Mouse (Mus musculus): ENCODE data around the gene Ttc21a. TPM values are rescaled to one million over a fixed set of nuclear protein-coding genes. Genes with fewer than 3 reads are reported as not detected.

The Ttc21a gene
- polyA plus RNA-seq, 1 experiment from 2014 or later = 1.8 TPM

DNA sequence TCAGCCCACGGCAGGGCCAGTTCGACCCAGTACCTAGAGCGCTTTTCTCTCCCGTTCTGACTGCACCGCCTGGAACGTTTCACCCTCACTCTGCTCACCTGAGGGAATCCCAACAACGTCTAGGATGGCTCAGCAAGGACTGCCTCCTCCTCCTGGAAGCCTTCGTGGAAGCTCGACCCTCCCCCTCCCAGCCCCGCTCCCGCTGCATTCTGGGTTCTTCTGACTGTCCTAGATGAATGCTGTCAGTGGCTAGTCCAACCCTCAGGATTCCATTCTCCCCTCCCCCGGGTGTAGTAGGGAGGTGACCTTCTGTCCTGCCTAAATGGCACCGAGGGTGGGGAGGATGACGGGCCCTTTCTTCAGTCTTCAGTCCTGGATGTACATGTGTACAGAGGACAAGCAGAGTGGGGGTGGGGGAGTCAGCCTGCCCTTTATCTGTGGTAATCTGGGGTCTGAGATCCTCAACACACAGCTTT, 47.2 kb downstream of the Ttc21a start, which contains the start of gene Csrnp1:
TSS of gene Csrnp1 (minus strand) at position 123 of the 476 bp plus-strand sequence.
- Histone ChIP-seq H3K9me3 (ENCODE audit: low read length) (no peaks in the 10 kb centered on the region), H3K27ac (ENCODE audit: low read length) (peak within 1 kb of the TSS; percentile 98), H3K4me2 (replicated peaks; ENCODE audit: low read depth, low read length) (peak within 1 kb of the TSS; percentile 80), H3K4me3 (ENCODE audit: low read depth, low read length) (peak within 1 kb of the TSS; percentile 93), H3K4me1 (ENCODE audit: insufficient read depth, low read depth, low read length) (peaks cover 8% of the 10 kb centered on the region; the same call in 1 of the 2 replicates), H3K36me3 (ENCODE audit: insufficient read depth, low read length) (no peaks in the 10 kb centered on the region), H3K9ac (replicated peaks; ENCODE audit: low read depth) (peak within 1 kb of the TSS; percentile 97), H3K27me3 (replicated peaks; ENCODE audit: insufficient read depth, low read length) (no peaks in the 10 kb centered on the region)
- DNase-seq (ENCODE audit: low spot score) (peak; percentile 79), ATAC-seq (no peak)
- 9% methylated on average over 14 of the region's 14 CpGs for WGBS
- TF ChIP-seq CTCF (IDR thresholded peaks at IDR 0.05) = no peak
- peak; percentile 51 for TF ChIP-seq EP300 (IDR thresholded peaks at IDR 0.05)

DNA sequence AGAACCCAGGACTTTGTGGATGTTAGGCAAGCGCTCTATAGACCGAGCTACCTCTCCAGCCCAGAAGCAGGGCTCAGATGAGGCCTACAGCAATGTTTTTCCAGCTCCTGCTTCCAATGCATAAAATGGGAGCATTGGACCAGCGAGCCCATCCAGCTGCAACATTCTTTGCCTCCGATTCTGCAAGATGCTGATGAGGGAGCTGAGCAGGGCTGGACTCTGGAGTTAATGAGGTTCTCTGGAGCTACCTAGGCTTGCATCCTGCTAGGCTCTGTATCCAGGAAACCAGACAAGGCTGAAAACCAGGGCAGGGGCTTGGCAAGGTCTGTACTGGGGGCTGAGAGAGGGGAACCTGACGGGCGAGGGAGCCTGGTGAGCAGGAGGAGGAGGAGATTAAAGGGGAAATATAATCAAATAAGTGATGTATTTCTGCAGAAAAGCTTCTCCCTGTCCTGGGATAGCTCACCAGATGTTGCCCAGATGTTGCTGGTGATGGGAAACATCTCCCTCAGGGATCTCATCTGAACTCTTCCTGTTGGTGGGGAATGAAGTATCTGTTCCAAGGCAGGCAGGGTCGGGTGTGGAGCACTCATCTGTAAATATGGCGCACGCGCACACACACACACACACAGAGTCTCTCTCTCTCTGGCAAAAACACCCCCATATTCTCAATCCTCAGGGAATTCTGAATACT, 48.6 kb downstream of the Ttc21a start:
- H3K27me3 ChIP-seq (replicated peaks; ENCODE audit: insufficient read depth, low read length) = no peaks in the 10 kb centered on the region
- TF ChIP-seq EP300 (IDR thresholded peaks at IDR 0.05) (no peak), CTCF (IDR thresholded peaks at IDR 0.05) (no peak)
- DNase-seq (ENCODE audit: low spot score) (no peak), ATAC-seq (no peak)
- H3K9me3 ChIP-seq (ENCODE audit: low read length) = no peaks in the 10 kb centered on the region
- H3K4me2 ChIP-seq (replicated peaks; ENCODE audit: low read depth, low read length) = no peak overlapping the region
- H3K9ac ChIP-seq (replicated peaks; ENCODE audit: low read depth) = no peak overlapping the region
- H3K27ac ChIP-seq (ENCODE audit: low read length) = no peak overlapping the region
- no peak overlapping the region for H3K4me3 ChIP-seq (ENCODE audit: low read depth, low read length)
- H3K4me1 ChIP-seq (ENCODE audit: insufficient read depth, low read depth, low read length) = peaks cover 4% of the 10 kb centered on the region; the same call in 1 of the 2 replicates
- 75% methylated on average over 10 of the region's 10 CpGs for WGBS
- H3K36me3 ChIP-seq (ENCODE audit: insufficient read depth, low read length) = no peaks in the 10 kb centered on the region

DNA sequence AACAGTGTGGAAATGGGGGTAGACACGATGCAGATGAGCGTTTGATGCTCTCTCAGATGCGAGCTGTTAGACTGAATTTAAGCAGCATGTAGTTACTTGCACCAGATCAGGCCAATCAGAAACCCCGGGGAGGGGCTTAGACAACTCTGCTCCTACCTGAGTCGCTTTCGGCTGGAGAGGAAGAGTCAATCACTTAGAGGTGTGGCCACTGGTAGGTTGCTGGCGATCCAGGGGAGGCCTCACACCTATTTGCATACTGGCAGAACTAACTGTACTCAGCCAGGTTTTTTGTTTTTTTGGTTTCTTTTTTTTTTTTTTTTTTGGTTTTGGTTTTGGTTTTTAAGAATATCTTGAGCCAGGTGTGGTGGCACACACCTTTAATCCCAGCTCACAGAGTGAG, 50.9 kb downstream of the Ttc21a start:
- peak; percentile 62 for DNase-seq (ENCODE audit: low spot score)
- TF ChIP-seq EP300 (IDR thresholded peaks at IDR 0.05) (no peak), CTCF (IDR thresholded peaks at IDR 0.05) (no peak)
- H3K4me1 ChIP-seq (ENCODE audit: insufficient read depth, low read depth, low read length) = peaks cover 4% of the 10 kb centered on the region; the same call in 1 of the 2 replicates
- no peaks in the 10 kb centered on the region for H3K36me3 ChIP-seq (ENCODE audit: insufficient read depth, low read length)
- 47% methylated on average over 7 of the region's 7 CpGs for WGBS
- H3K4me3 ChIP-seq (ENCODE audit: low read depth, low read length) = no peak overlapping the region
- no peak overlapping the region for H3K9ac ChIP-seq (replicated peaks; ENCODE audit: low read depth)
- no peaks in the 10 kb centered on the region for H3K9me3 ChIP-seq (ENCODE audit: low read length)
- H3K27me3 ChIP-seq (replicated peaks; ENCODE audit: insufficient read depth, low read length) = no peaks in the 10 kb centered on the region
- H3K4me2 ChIP-seq (replicated peaks; ENCODE audit: low read depth, low read length) = no peak overlapping the region
- no peak for ATAC-seq
- H3K27ac ChIP-seq (ENCODE audit: low read length) = no peak overlapping the region

DNA sequence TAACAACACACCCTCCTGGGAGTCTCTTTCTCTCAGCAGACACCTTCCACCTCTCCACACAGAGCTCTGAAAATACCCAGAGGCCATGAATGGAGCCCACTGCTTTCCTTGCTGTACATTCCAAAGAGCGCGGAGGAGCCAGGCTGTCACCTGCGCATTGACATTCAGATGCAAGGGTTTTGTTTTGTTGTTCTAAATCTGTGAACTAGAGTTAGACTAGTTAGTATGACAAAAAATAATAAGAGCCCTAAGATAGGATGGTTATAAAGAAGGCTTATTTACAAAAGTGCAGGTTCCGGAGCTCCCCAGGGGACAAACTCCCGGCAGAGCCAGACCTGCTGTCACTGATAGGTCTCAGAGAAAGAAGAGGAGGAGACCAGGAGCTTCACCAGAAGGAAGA, 53.9 kb downstream of the Ttc21a start:
- DNase-seq (ENCODE audit: low spot score) = no peak
- Histone ChIP-seq H3K4me1 (ENCODE audit: insufficient read depth, low read depth, low read length) (no peaks in the 10 kb centered on the region), H3K4me3 (ENCODE audit: low read depth, low read length) (no peak overlapping the region), H3K4me2 (replicated peaks; ENCODE audit: low read depth, low read length) (no peak overlapping the region), H3K9ac (replicated peaks; ENCODE audit: low read depth) (no peak overlapping the region), H3K27me3 (replicated peaks; ENCODE audit: insufficient read depth, low read length) (no peaks in the 10 kb centered on the region), H3K27ac (ENCODE audit: low read length) (no peak overlapping the region), H3K9me3 (ENCODE audit: low read length) (no peaks in the 10 kb centered on the region), H3K36me3 (ENCODE audit: insufficient read depth, low read length) (no peaks in the 10 kb centered on the region)
- WGBS = 39% methylated on average over 5 of the region's 5 CpGs
- no peak for TF ChIP-seq EP300 (IDR thresholded peaks at IDR 0.05)
- TF ChIP-seq CTCF (IDR thresholded peaks at IDR 0.05) = no peak
- ATAC-seq = no peak

DNA sequence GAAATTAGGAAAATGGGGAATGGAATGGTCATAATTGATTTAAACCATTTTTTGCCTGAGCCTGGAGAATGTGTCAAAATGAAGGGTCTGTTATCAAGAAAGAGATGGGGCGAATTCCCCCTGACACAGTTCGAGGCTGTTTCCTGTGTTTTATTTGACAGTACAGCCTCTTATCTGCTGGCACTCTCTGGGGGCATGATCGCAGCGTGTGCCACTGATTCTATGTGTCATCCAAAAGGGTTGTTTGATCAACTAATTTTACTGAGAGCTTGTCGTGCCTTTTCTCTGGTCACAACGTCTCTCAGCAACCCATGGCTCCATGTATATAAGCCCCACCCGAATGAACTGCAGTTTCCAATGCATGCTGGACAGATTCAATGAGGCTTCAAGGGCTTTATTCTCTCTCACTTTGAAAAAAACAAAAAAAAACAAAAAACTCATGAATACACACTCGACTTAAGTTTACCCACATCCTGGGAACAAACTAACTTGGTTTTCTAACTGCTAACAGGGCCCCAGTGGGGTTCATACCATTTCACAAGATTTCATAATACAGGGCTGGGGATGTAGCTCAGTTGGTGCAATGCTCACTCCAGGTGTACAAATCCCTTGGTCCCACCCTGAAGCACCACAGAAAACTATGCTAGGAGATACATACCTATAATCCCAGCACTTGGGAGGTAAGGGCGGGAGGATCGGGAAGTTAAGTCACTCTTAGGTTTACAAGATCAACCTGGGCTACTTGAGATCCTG, 55.9 kb downstream of the Ttc21a start:
- no peaks in the 10 kb centered on the region for H3K36me3 ChIP-seq (ENCODE audit: insufficient read depth, low read length)
- no peak overlapping the region for H3K9ac ChIP-seq (replicated peaks; ENCODE audit: low read depth)
- H3K27me3 ChIP-seq (replicated peaks; ENCODE audit: insufficient read depth, low read length) = no peaks in the 10 kb centered on the region
- 43% methylated on average over 10 of the region's 10 CpGs for WGBS
- no peaks in the 10 kb centered on the region for H3K4me1 ChIP-seq (ENCODE audit: insufficient read depth, low read depth, low read length)
- DNase-seq (ENCODE audit: low spot score) = no peak
- no peak overlapping the region for H3K27ac ChIP-seq (ENCODE audit: low read length)
- no peak overlapping the region for H3K4me3 ChIP-seq (ENCODE audit: low read depth, low read length)
- TF ChIP-seq CTCF (IDR thresholded peaks at IDR 0.05) (no peak), EP300 (IDR thresholded peaks at IDR 0.05) (no peak)
- no peaks in the 10 kb centered on the region for H3K9me3 ChIP-seq (ENCODE audit: low read length)
- ATAC-seq = no peak
- H3K4me2 ChIP-seq (replicated peaks; ENCODE audit: low read depth, low read length) = no peak overlapping the region

DNA sequence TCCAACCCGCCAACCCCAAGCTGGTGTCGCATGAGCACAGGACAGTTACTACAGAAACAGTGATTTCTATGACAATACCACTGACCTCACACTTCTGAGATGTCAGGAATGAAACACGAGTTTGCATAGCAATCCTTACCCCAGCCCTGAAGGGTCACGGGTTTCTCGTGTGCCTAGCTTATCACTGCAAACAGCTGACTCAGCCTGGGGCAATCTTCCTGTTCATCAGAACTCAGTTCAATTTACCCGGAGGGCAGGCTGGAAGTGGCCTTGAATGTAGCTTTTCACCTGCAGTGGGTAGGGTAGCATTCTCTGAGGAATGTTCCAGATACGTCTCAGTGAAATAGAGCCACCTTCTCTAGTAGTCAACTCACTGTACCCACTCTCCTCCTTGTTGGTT, 56.8 kb downstream of the Ttc21a start:
- WGBS = 44% methylated on average over 7 of the region's 7 CpGs
- no peak overlapping the region for H3K4me2 ChIP-seq (replicated peaks; ENCODE audit: low read depth, low read length)
- no peaks in the 10 kb centered on the region for H3K36me3 ChIP-seq (ENCODE audit: insufficient read depth, low read length)
- TF ChIP-seq CTCF (IDR thresholded peaks at IDR 0.05) (no peak), EP300 (IDR thresholded peaks at IDR 0.05) (no peak)
- no peaks in the 10 kb centered on the region for H3K27me3 ChIP-seq (replicated peaks; ENCODE audit: insufficient read depth, low read length)
- no peak overlapping the region for H3K27ac ChIP-seq (ENCODE audit: low read length)
- ATAC-seq (peak; percentile 33; the same call in 1 of the 2 replicates), DNase-seq (ENCODE audit: low spot score) (no peak)
- H3K9ac ChIP-seq (replicated peaks; ENCODE audit: low read depth) = no peak overlapping the region
- no peaks in the 10 kb centered on the region for H3K9me3 ChIP-seq (ENCODE audit: low read length)
- H3K4me1 ChIP-seq (ENCODE audit: insufficient read depth, low read depth, low read length) = peaks cover 1% of the 10 kb centered on the region; the same call in 1 of the 2 replicates
- H3K4me3 ChIP-seq (ENCODE audit: low read depth, low read length) = no peak overlapping the region
